Mouse (Mus musculus): ENCODE data around the gene Ipo13.

DNA sequence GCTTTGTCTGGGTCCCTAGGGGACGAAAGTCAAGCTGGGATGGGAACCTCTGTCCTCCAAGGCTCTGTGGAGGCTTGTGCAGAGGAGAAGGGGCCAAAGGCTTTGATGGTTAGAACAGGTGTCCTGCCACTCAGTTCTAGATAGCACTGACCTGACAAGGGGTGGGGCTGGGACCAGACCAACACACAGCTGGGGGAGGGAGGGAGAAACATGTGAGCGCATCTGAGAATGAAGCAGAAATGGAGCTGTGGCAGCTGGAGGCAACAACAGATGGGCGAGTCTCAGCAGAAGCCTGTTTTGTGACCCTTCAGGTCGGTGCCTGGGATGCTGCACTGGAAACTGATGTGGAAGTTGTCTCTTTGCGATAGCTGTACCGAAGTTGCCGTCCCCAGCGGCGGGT, 45.5 kb downstream of the Ipo13 start:
- TF ChIP-seq CTCF (conservative IDR thresholded peaks at IDR 0.05; ENCODE audit: insufficient read depth, insufficient read length, low read depth, low read length): no peak
- TF ChIP-seq POLR2A (IDR thresholded peaks at IDR 0.05; ENCODE audit: low read depth, low read length): no peak
